Mouse (Mus musculus) brain, embryonic 14.5 days (tissue): ENCODE data around the gene Ttc28. TPM values are rescaled to one million over a fixed set of nuclear protein-coding genes. Genes with fewer than 3 reads are reported as not detected.

Experiments used
- DNase-seq: peaks from one replicate; pipeline ENCODE4 v3.0.0-alpha.2; 2011; ENCODE audit warnings: low read depth
- CTCF ChIP-seq: fragments of 200-500 bp; IDR thresholded peaks from 2 replicates; pipeline ENCODE4 v1.5.1; 2012; ENCODE audit warnings: inconsistent platforms, mild to moderate bottlenecking, moderate library complexity, borderline replicate concordance; ENCODE audit not compliant: insufficient read depth, insufficient read length; ENCODE audit errors: extremely low read depth
- POLR2A ChIP-seq: fragments of 200-500 bp; IDR thresholded peaks from 2 replicates; pipeline ENCODE4 v1.6.1; 2012; ENCODE audit warnings: mild to moderate bottlenecking, inconsistent platforms, borderline replicate concordance; ENCODE audit not compliant: poor library complexity, insufficient read depth, insufficient read length, severe bottlenecking; ENCODE audit errors: extremely low read depth
- polyA plus RNA-seq: library from polyadenylated mRNA; depleted of rRNA; stranded (reverse); fragments of >200 nt; gene quantifications from 2 replicates; pipeline ENCODE4 v1.2.3, GENCODE M21; 2012

Gene Ttc28
- polyA plus RNA-seq, 1 experiment: 39.8 TPM

- TF ChIP-seq CTCF (no peak), POLR2A (no peak)
- peak; percentile 76 for DNase-seq
Measured at GRCm38 (mm10) chr5:111041952-111042351, 162.3 kb downstream of the Ttc28 start.

- DNase-seq: peak; percentile 68
- no peak for TF ChIP-seq CTCF
Measured at GRCm38 (mm10) chr5:111044193-111044592, 164.6 kb downstream of the Ttc28 start.

- TF ChIP-seq POLR2A: no peak
- TF ChIP-seq CTCF: no peak
- DNase-seq: no peak
Measured at GRCm38 (mm10) chr5:111046359-111046758, 166.8 kb downstream of the Ttc28 start.

- TF ChIP-seq POLR2A (no peak), CTCF (no peak)
Measured at GRCm38 (mm10) chr5:111046841-111047476, 167.4 kb downstream of the Ttc28 start.

GRCm38 (mm10) chr5:111048036-111048435 is 168.4 kb downstream of the Ttc28 start:
- TF ChIP-seq CTCF: no peak
- TF ChIP-seq POLR2A: no peak
- no peak for DNase-seq

More at GRCm38 (mm10) chr5:111046841-111047476, 167.4 kb downstream of the Ttc28 start:
- DNase-seq: peak; percentile 86

DNA sequence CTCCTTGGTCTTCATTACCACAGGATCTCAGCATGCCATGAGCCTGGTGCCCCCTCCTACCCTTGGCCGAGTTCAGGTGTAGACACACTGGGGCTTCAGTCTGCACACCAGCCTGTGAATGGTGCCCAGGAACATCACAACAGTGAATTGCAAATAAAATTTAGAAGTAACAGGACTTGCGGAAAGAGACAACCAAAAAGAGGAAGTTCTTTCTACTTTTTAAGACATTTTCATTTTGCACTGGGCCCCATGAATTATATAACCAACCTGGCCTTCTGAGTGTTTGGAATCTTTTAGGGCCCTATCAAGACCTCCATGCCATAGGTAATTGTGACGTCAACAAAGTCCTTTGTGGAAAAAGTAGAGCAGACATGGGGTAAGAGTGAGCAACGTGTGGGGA is 170.0 kb downstream of the Ttc28 start:
- no peak for DNase-seq
- TF ChIP-seq POLR2A: no peak
- no peak for TF ChIP-seq CTCF

DNA sequence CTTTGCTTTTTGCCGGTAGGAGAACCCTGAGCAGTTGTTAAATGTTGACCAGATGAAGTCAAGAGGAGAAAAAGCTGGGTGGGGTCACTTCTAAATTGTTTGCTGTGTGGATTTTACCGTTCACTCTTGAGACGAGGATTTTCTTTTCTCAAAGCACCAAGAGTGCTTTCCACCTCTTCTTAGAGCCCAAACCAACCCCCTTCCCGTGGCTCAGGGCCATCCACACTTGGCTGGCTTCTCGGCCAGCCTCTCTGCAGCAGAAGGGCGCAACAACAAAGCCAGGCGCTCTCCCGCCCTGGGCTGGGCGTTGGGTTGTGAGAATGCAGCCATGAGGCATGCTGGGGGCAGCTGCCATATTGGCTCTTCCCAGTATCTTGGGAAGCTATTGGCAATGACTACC is 170.5 kb downstream of the Ttc28 start:
- peak; percentile 83 for DNase-seq

GRCm38 (mm10) chr5:111054380-111054779 is 174.8 kb downstream of the Ttc28 start:
- peak; percentile 68 for DNase-seq

More for the DNA sequence above, 170.5 kb downstream of the Ttc28 start:
- no peak for TF ChIP-seq POLR2A
- no peak for TF ChIP-seq CTCF

DNA sequence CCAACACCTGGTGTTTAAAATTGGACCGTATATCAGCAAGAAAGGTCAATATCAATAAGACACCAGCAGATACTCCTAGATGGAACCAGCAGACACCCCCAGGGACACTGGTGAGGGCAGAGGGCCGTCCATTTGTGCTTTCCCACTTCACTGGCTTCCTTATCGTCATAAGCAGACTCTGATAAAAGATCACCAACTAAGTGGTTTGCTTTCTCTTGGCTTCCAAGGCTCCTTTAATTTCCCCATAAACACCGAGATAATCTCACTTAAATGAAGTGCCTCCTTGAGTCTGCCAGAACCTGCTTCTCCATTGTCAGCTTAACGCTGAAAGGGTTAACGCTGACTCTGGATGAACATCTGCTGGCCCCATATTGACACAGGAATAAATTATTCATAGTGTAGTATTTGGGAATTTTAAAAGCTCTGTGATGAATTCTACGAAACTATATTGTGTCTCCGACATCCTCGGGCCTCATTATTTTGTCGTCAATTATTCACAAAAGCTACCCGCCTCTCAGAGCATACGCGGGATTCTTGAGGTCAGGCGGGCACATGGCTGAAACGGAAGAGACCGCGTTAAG is 175.3 kb downstream of the Ttc28 start:
- no peak for TF ChIP-seq POLR2A
- TF ChIP-seq CTCF: no peak
- peak; percentile 81 for DNase-seq

More at GRCm38 (mm10) chr5:111054380-111054779, 174.8 kb downstream of the Ttc28 start:
- TF ChIP-seq POLR2A (no peak), CTCF (no peak)

DNA sequence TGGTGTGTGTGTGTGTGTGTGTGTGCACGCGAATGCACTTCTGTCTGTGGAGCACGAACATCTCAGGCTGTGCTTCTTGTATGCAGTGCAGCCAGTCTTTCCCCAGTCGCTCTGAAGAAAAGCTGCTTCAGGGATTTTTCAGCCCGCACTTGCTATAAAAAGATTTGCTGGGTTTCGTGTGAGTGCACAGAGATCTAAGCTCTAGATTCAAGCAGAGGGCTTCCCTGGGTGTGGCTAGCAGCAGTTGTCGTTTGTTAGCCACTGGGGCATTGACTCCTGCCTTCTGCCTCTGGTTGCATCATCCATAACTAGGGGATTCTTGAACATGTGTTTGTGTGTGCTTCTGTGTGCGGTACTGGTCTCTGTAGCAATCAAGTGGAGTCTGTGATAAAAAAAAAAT is 175.9 kb downstream of the Ttc28 start:
- TF ChIP-seq CTCF (no peak), POLR2A (no peak)
- no peak for DNase-seq

- DNase-seq: peak; percentile 80
- TF ChIP-seq POLR2A: no peak
- TF ChIP-seq CTCF: no peak
Measured at GRCm38 (mm10) chr5:111057084-111057483, 177.5 kb downstream of the Ttc28 start.
